Mouse (Mus musculus) urinary bladder, postnatal 36 days (tissue): ENCODE data around the gene Nlrp2.

Experiments
- DNase-seq, 2 experiments: peaks; one replicate each; pipeline ENCODE4 v3.0.0; 2022; ENCODE audit warnings: low spot score in 2 of 2, mixed read lengths in 1 of 2

Gene Nlrp2

DNA sequence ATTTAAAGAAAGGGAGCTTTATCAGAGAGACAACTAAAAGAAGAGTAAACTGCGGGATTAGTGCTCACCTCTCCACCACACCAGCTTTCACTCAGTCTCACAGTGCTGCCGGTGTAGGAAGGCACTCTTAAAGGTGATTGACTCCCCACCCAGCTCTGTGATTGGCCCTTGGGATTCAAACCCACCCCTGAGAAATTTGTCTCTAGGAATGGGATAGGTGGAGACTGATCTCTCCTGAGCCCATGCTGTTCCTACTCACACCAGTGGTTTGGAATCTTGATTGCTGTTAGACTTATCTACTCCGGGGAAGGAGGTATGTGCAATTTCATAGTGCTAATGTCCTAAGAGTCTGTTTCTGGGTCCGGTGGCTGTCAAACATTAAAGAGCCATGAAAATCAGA, at the start of gene Nlrp2:
TSS of gene Nlrp2 (minus strand) at position 101 of the 400 bp plus-strand sequence.
- DNase-seq, result no peak

DNA sequence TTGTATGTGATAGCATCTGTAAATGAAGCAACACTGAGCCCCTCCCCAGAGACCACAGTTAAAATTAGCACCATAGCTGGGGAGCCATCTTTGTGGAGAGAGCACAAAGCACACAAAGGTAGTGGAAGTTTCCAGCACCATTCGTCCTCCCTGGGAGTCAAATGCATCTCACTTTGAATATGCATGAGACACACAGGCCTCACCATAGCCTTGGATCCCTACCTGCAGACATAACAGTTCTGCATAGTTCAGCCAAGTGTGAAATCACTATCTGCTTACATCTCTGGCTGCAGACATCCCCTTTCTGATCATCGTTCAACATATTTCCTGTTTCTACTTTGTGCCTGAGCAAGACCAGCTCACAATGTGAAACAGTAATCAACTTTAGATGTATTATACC, 15.9 kb upstream of the Nlrp2 start:
- no peak for DNase-seq

GRCm38 (mm10) chr7:5363599-5363998, 12.8 kb upstream of the Nlrp2 start:
- DNase-seq, result no peak

DNA sequence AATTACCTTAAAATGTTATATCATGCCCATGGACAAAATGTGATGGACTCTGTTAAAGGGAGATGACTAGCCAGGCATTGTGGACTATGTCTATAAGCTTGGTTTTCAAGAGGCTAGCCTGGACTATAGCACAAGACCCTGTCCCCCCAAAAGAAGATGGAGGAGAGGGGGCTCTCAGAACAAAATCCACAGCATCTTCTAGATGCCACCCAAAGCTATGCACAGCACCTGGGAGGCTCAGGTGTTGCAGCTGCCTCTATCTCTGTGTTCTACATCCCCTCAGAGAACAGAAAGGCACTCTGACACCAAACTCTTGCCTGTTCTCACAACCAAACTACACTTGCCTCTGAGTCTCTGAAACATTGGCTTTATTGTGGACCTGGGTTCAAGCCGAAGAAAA, 598 bp downstream of the Nlrp2 start, which contains the start of gene Gm5065:
TSS of gene Gm5065 (plus strand) at position 301 of the 400 bp plus-strand sequence.
- DNase-seq, result no peak

DNA sequence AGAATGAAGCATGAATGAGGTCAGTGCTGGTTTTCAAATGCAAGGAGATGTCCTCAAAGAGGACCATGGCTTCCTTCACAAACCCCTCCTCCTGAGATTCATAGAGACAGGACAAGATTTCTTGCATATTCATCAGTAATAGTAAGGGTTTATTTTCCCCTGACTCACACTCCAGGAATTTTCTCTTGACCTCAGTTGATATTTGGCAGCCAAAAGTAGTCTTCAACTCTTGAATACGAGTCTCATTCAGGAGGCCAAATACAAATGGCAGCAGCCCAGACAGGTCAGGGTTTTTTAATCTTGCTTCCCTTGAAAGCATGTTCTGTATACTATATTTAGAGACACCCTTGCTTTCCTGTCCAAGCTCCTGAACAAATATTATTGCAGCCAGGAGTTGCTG, 23.3 kb downstream of the Nlrp2 start:
- no peak for DNase-seq

DNA sequence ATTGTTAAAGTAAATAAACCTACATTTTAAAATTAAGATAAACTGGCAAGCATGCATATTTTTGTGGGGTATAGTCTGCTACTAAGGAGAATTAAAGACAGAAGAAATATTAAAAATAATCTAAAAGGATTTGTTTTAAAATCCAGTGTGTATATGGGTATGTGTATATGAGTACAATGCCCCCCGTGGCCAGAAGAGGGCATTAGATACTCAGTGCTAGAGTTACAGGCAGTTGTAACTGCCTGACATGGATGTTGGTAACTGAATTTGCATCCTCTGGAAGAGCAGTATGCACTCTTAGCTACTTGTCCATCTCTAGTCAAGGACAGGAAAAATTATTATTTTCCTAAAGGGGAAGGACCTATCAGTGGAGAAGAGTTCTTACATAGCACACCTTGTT, 62.6 kb downstream of the Nlrp2 start:
- DNase-seq, result no peak

GRCm38 (mm10) chr7:5263051-5263450, 87.8 kb downstream of the Nlrp2 start:
- DNase-seq, result no peak
